Mouse (Mus musculus) liver, postnatal 0 days (tissue): ENCODE results near the gene Wdr37.

Experiments
- CTCF ChIP-seq: sonication (generic); IDR thresholded peaks from 2 replicates; pipeline ENCODE4 v1.5.1; 2016; ENCODE audit warnings: antibody characterized with exemption, low read depth
- EP300 ChIP-seq: IDR thresholded peaks from 2 replicates; pipeline ENCODE4 v1.6.1; 2016; ENCODE audit warnings: antibody characterized with exemption, low read depth, mild to moderate bottlenecking

DNA sequence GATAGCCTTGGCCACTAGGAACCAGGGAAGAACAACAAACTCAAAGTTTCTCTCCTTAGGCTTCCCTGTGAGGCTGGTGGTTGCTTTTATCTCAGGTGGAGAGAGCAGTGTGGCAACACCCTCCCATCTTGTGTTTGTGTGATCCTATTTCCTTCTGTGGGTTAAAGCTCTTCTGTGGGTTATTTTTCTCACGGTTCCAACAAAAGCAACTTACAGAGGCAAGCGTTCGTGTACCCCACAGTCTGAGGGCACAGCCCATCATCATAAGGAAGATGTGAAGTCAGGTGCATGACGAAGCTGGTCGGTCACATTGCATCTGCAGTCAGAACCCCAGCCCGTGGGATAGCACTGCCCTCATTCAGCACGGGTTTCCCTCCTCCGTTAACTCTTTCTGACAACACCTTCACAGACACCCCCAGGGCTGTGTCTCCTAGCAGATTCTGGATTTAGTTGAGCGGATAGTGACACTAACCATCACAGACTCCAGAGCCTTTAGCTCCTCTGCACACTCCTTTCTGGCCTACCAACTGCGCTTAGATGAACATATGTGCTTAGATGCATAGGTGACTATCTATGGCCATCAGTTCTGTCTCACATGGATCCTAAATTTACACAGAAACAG, 87.9 kb downstream of the Wdr37 start:
- TF ChIP-seq EP300 (no peak), CTCF (no peak)
